Mouse (Mus musculus) liver, postnatal 0 days (tissue): ENCODE data around the gene Slc7a14.

ENCODE experiments used
- CTCF ChIP-seq: sonication (generic); IDR thresholded peaks from 2 replicates; pipeline ENCODE4 v1.5.1; 2016; ENCODE audit warnings: antibody characterized with exemption, low read depth
- EP300 ChIP-seq: IDR thresholded peaks from 2 replicates; pipeline ENCODE4 v1.6.1; 2016; ENCODE audit warnings: antibody characterized with exemption, low read depth, mild to moderate bottlenecking

- no peak for TF ChIP-seq CTCF
- no peak for TF ChIP-seq EP300
Observed at GRCm38 (mm10) chr3:31205167-31205566, 105.0 kb downstream of the Slc7a14 start.
